Mouse (Mus musculus): ENCODE data around the gene Ly6g6c. TPM values are rescaled to one million over a fixed set of nuclear protein-coding genes. Genes with fewer than 3 reads are reported as not detected.

Gene Ly6g6c
- polyA plus RNA-seq, 1 experiment from 2014 or later: not detected

Other genes with a start within 250 kb of the Ly6g6c start
- 31.7 and 33.8 TPM in 2 replicates for gene Stk19, start 228.4 kb upstream of the Ly6g6c start, polyA plus RNA-seq (2014; fragmentation: Nextera tagmentation; extraction: Ambion mirVana)
- gene Dxo, start 228.4 kb upstream of the Ly6g6c start, polyA plus RNA-seq (2014; fragmentation: Nextera tagmentation; extraction: Ambion mirVana): 54.9 and 66.4 TPM in 2 replicates
- 36.6 and 46.9 TPM in 2 replicates for gene Skiv2l, start 215.2 kb upstream of the Ly6g6c start, polyA plus RNA-seq (2014; fragmentation: Nextera tagmentation; extraction: Ambion mirVana)
- 82.9 and 92.3 TPM in 2 replicates for gene Nelfe, start 215.0 kb upstream of the Ly6g6c start, polyA plus RNA-seq (2014; fragmentation: Nextera tagmentation; extraction: Ambion mirVana)
- 0.93 and 0.94 TPM in 2 replicates for gene Cfb, start 202.9 kb upstream of the Ly6g6c start, polyA plus RNA-seq (2014; fragmentation: Nextera tagmentation; extraction: Ambion mirVana)
- 3.5 and 3.8 TPM in 2 replicates for gene Zbtb12, start 185.9 kb upstream of the Ly6g6c start, polyA plus RNA-seq (2014; fragmentation: Nextera tagmentation; extraction: Ambion mirVana)
- 0.28 TPM in 1 of 2 replicates, not detected in the other for gene Gm20547, start 183.3 kb upstream of the Ly6g6c start, polyA plus RNA-seq (2014; fragmentation: Nextera tagmentation; extraction: Ambion mirVana)
- gene C2, start 167.1 kb upstream of the Ly6g6c start, polyA plus RNA-seq (2014; fragmentation: Nextera tagmentation; extraction: Ambion mirVana): 1.3 and 1.4 TPM in 2 replicates
- 62.5 and 76.9 TPM in 2 replicates for gene Ehmt2, start 166.9 kb upstream of the Ly6g6c start, polyA plus RNA-seq (2014; fragmentation: Nextera tagmentation; extraction: Ambion mirVana)
- gene Slc44a4, start 150.9 kb upstream of the Ly6g6c start, polyA plus RNA-seq (2014; fragmentation: Nextera tagmentation; extraction: Ambion mirVana): not detected in 2 replicates
- gene Neu1, start 134.1 kb upstream of the Ly6g6c start, polyA plus RNA-seq (2014; fragmentation: Nextera tagmentation; extraction: Ambion mirVana): 16.2 and 20.0 TPM in 2 replicates
- 0.15 TPM in 1 of 2 replicates, not detected in the other for gene Hspa1b, start 106.2 kb upstream of the Ly6g6c start, polyA plus RNA-seq (2014; fragmentation: Nextera tagmentation; extraction: Ambion mirVana)
- gene Gm20481, start 95.5 kb upstream of the Ly6g6c start, polyA plus RNA-seq (2014; fragmentation: Nextera tagmentation; extraction: Ambion mirVana): not detected in 2 replicates
- 1.4 and 3.7 TPM in 2 replicates for gene Hspa1a, start 93.2 kb upstream of the Ly6g6c start, polyA plus RNA-seq (2014; fragmentation: Nextera tagmentation; extraction: Ambion mirVana)
- 1.3 and 1.4 TPM in 2 replicates for gene Hspa1l, start 92.7 kb upstream of the Ly6g6c start, polyA plus RNA-seq (2014; fragmentation: Nextera tagmentation; extraction: Ambion mirVana)
- gene Lsm2, start 83.5 kb upstream of the Ly6g6c start, polyA plus RNA-seq (2014; fragmentation: Nextera tagmentation; extraction: Ambion mirVana): 131 and 148 TPM in 2 replicates
- gene Vars, start 64.4 kb upstream of the Ly6g6c start, polyA plus RNA-seq (2014; fragmentation: Nextera tagmentation; extraction: Ambion mirVana): 42.4 and 53.9 TPM in 2 replicates
- gene Vwa7, start 48.8 kb upstream of the Ly6g6c start, polyA plus RNA-seq (2014; fragmentation: Nextera tagmentation; extraction: Ambion mirVana): 0.05 and 0.11 TPM in 2 replicates
- gene Sapcd1, start 37.4 kb upstream of the Ly6g6c start, polyA plus RNA-seq (2014; fragmentation: Nextera tagmentation; extraction: Ambion mirVana): 2.9 and 6.2 TPM in 2 replicates
- gene Msh5, start 18.6 kb upstream of the Ly6g6c start, polyA plus RNA-seq (2014; fragmentation: Nextera tagmentation; extraction: Ambion mirVana): 2.3 and 2.6 TPM in 2 replicates
- 28.3 and 37.3 TPM in 2 replicates for gene Clic1, start 15.4 kb upstream of the Ly6g6c start, polyA plus RNA-seq (2014; fragmentation: Nextera tagmentation; extraction: Ambion mirVana)
- 617 and 661 TPM in 2 replicates for gene Ddah2, start 6.4 kb upstream of the Ly6g6c start, polyA plus RNA-seq (2014; fragmentation: Nextera tagmentation; extraction: Ambion mirVana)
- gene Mpig6b, start 796 bp downstream of the Ly6g6c start, polyA plus RNA-seq (2014; fragmentation: Nextera tagmentation; extraction: Ambion mirVana): 0.28 and 0.42 TPM in 2 replicates
- 10.1 and 10.7 TPM in 2 replicates for gene Ly6g6e, start 11.5 kb downstream of the Ly6g6c start, polyA plus RNA-seq (2014; fragmentation: Nextera tagmentation; extraction: Ambion mirVana)
- 0.76 and 1.1 TPM in 2 replicates for gene Ly6g6d, start 12.7 kb downstream of the Ly6g6c start, polyA plus RNA-seq (2014; fragmentation: Nextera tagmentation; extraction: Ambion mirVana)
- gene Ly6g6f, start 20.2 kb downstream of the Ly6g6c start, polyA plus RNA-seq (2014; fragmentation: Nextera tagmentation; extraction: Ambion mirVana): 0.15 TPM in 1 of 2 replicates, not detected in the other
- 69.9 and 75.7 TPM in 2 replicates for gene Abhd16a, start 23.9 kb downstream of the Ly6g6c start, polyA plus RNA-seq (2014; fragmentation: Nextera tagmentation; extraction: Ambion mirVana)
- not detected in 2 replicates for gene Ly6g5c, start 42.9 kb downstream of the Ly6g6c start, polyA plus RNA-seq (2014; fragmentation: Nextera tagmentation; extraction: Ambion mirVana)
- 0.89 and 1.1 TPM in 2 replicates for gene Ly6g5b, start 50.0 kb downstream of the Ly6g6c start, polyA plus RNA-seq (2014; fragmentation: Nextera tagmentation; extraction: Ambion mirVana)
- gene Gpank1, start 56.1 kb downstream of the Ly6g6c start, polyA plus RNA-seq (2014; fragmentation: Nextera tagmentation; extraction: Ambion mirVana): 31.3 and 34.2 TPM in 2 replicates
- 313 and 353 TPM in 2 replicates for gene Csnk2b, start 56.7 kb downstream of the Ly6g6c start, polyA plus RNA-seq (2014; fragmentation: Nextera tagmentation; extraction: Ambion mirVana)
- 5.2 and 5.5 TPM in 2 replicates for gene D17H6S53E, start 61.0 kb downstream of the Ly6g6c start, polyA plus RNA-seq (2014; fragmentation: Nextera tagmentation; extraction: Ambion mirVana)
- gene Apom, start 66.7 kb downstream of the Ly6g6c start, polyA plus RNA-seq (2014; fragmentation: Nextera tagmentation; extraction: Ambion mirVana): 0.22 and 0.29 TPM in 2 replicates
- gene Bag6, start 69.8 kb downstream of the Ly6g6c start, polyA plus RNA-seq (2014; fragmentation: Nextera tagmentation; extraction: Ambion mirVana): 128 and 144 TPM in 2 replicates
- gene Prrc2a, start 99.5 kb downstream of the Ly6g6c start, polyA plus RNA-seq (2014; fragmentation: Nextera tagmentation; extraction: Ambion mirVana): 117 and 141 TPM in 2 replicates
- gene Aif1, start 110.7 kb downstream of the Ly6g6c start, polyA plus RNA-seq (2014; fragmentation: Nextera tagmentation; extraction: Ambion mirVana): 6.9 and 7.3 TPM in 2 replicates
- 6.1 and 8.0 TPM in 2 replicates for gene Lst1, start 123.1 kb downstream of the Ly6g6c start, polyA plus RNA-seq (2014; fragmentation: Nextera tagmentation; extraction: Ambion mirVana)
- 0.39 TPM in 1 of 2 replicates, not detected in the other for gene Ltb, start 129.1 kb downstream of the Ly6g6c start, polyA plus RNA-seq (2014; fragmentation: Nextera tagmentation; extraction: Ambion mirVana)
- not detected in 2 replicates for gene Tnf, start 136.6 kb downstream of the Ly6g6c start, polyA plus RNA-seq (2014; fragmentation: Nextera tagmentation; extraction: Ambion mirVana)
- 0.13 and 0.21 TPM in 2 replicates for gene Lta, start 140.0 kb downstream of the Ly6g6c start, polyA plus RNA-seq (2014; fragmentation: Nextera tagmentation; extraction: Ambion mirVana)
- gene Gm16181, start 155.4 kb downstream of the Ly6g6c start, polyA plus RNA-seq (2014; fragmentation: Nextera tagmentation; extraction: Ambion mirVana): not detected in 2 replicates
- 44.0 and 61.1 TPM in 2 replicates for gene Atp6v1g2, start 168.3 kb downstream of the Ly6g6c start, polyA plus RNA-seq (2014; fragmentation: Nextera tagmentation; extraction: Ambion mirVana)
- gene Nfkbil1, start 170.4 kb downstream of the Ly6g6c start, polyA plus RNA-seq (2014; fragmentation: Nextera tagmentation; extraction: Ambion mirVana): 5.1 and 5.2 TPM in 2 replicates
- 478 and 489 TPM in 2 replicates for gene Ddx39b, start 176.4 kb downstream of the Ly6g6c start, polyA plus RNA-seq (2014; fragmentation: Nextera tagmentation; extraction: Ambion mirVana)
- gene H2-D1, start 197.3 kb downstream of the Ly6g6c start, polyA plus RNA-seq (2014; fragmentation: Nextera tagmentation; extraction: Ambion mirVana): 37.5 and 44.2 TPM in 2 replicates

All from forebrain, embryonic 14.5 days (tissue).